Mouse (Mus musculus) brain, embryonic 14.5 days (tissue): ENCODE measurements at regions not wholly inside any gene's neighbourhood (a gene's known extent, or its start where the extent isn't known, plus 50 kb on each side); places are given as distances from the start of the nearest gene placed in this dataset.

Experiments
- DNase-seq: peaks from one replicate; pipeline ENCODE4 v3.0.0-alpha.2; 2011; ENCODE audit warnings: low read depth
- CTCF ChIP-seq: fragments of 200-500 bp; IDR thresholded peaks from 2 replicates; pipeline ENCODE4 v1.5.1; 2012; ENCODE audit warnings: inconsistent platforms, mild to moderate bottlenecking, moderate library complexity, borderline replicate concordance; ENCODE audit not compliant: insufficient read depth, insufficient read length; ENCODE audit errors: extremely low read depth
- POLR2A ChIP-seq: fragments of 200-500 bp; IDR thresholded peaks from 2 replicates; pipeline ENCODE4 v1.6.1; 2012; ENCODE audit warnings: mild to moderate bottlenecking, inconsistent platforms, borderline replicate concordance; ENCODE audit not compliant: poor library complexity, insufficient read depth, insufficient read length, severe bottlenecking; ENCODE audit errors: extremely low read depth

DNA sequence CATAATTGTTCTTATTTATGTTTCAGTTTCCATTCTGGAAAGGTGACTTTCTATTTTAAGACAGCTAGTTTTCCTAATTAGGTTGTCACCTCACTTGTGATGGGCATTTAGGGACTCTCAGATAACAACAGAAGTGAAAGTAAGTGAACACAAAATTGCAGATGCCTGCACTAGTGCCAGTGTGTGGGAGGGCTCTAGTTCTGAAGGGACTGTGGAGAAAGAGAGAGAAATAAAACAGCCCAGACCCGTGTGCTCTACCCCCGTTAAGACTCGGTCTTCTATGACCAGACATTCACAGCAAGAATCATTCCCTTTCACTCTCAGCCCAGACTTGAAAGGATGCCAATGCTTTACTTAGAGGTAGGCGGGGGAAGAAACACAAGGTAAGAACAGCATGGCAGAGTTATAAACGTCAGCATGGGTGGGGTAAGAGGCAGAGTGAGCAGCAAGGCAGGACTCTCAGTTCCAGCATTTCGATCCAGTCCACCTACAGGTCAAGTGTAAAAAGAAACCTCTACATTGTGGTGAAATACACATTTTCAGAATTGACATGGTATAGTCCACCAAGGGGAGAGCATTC is 170.1 kb upstream of the Thbs1 start:
- TF ChIP-seq POLR2A: no peak
- no peak for TF ChIP-seq CTCF

DNA sequence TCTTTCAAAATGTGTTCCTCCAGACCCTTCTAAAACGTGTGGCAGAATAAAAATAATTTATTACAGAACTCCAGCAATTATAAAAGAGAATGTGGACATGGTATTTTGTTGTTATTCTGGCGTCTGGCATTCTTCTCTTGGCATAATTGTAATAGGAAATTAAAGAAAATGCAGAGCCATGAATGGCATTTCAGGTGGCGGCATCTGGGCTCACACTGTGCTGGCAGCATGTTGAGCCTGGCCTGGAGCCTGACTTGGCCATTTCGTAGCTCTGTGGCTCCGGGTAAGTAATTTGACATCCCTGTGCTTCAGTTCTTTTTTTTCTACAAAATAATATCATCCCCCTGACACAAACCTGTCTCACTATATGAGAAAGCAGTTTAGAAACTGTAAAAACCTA is 168.0 kb upstream of the Thbs1 start:
- TF ChIP-seq POLR2A (no peak), CTCF (no peak)
- DNase-seq: peak; percentile 61

More for the DNA sequence above, 170.1 kb upstream of the Thbs1 start:
- DNase-seq: peak; percentile 54

DNA sequence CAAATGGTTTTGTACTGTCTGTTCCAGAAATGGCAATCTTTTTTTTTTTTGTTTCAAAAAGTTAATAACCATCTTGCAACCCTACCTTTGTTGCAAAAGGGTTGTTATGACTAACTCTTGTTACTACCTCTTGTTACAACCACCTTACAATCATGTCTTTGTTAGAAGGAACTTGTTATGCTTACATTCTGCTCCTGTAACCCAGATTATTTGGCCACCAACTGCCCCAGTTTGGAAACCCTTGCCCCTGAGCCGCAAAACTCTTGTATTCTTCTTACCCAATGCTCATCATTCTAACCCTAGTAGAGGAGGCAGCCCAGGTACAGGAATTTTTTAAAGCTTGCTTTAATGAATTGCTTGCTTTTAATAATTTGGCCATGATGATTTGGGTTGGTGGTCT is 167.4 kb upstream of the Thbs1 start:
- no peak for TF ChIP-seq CTCF
- no peak for TF ChIP-seq POLR2A
- DNase-seq: no peak

DNA sequence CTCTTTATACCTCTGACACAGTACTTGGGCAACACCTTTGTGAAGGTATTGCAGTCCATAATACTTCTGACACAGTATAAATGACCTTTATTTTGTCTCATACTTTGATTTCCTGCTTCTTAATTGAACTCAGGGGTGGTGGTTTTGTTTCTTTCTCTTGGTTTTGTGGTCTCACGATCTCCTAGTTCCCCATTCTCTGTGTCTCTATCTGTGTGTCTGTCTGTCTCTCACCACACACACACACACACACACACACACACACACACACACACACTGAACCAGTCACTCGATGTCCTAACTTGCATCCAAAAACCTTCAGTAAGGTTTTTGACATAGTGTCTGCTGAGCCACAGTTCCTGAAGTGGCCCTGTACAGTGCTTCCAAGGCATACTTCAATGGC is 166.7 kb upstream of the Thbs1 start:
- DNase-seq: no peak
- no peak for TF ChIP-seq POLR2A
- TF ChIP-seq CTCF: no peak

DNA sequence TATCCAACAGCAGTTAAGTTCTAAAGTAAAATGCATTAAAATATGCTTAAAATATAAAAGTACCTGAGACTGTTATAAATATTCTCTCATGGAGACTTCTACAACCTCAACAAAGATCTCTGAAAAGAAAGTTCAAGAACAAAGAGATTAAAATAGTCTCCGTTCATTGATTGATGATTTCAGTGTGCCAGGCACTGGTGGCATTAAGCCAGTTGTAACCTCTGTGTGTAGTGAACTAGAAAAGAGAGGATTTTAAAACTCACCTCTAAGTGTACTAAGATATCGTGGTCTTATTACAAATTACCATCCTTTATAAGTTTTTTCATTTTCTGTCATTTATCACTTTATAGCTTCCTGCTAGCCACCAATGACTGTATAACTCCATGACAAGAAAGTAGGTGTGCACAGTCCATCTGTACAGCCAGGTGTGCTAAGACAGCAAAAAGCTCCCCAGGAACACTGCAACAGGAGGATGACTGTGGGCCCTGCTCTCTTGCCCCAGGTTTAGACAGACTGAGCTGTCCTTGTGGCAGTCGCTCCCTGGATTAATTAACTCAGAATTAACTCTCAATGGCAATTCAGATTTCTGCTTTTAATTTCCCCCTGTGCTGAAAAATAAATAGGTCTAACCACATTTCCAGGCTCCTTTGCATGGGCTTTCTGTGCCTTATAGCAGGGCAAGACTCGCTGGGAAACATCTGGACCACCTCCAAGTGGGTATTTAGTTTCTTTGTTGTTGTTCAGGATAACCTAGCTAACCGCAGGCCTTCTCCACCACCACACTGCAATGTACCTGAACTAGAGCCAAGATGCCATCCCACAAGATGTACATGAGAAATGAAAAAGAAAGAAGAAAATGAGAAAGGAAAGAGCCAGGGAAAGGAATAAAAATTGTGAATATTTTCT is 161.0 kb upstream of the Thbs1 start:
- TF ChIP-seq POLR2A (no peak), CTCF (no peak)
- peak; percentile 74 for DNase-seq

DNA sequence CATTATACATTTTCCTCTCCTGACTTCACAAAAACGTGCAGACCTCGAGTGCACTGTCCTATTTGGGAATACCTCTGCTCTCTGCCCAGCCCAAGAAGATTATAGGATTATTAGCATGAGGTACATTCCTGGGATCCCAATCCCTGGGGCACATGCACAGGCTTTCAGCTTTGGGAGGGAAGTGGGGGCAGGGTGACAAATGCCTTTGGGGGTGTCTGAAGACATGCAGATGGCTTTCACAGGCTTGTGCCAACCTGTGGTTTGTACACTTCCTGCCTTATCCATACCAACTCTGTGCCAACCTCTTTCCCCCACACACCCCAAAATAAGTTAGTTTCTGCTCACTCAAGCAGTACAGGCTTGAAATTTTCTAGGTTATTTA is 160.3 kb upstream of the Thbs1 start:
- TF ChIP-seq CTCF (no peak), POLR2A (no peak)
- peak; percentile 23 for DNase-seq

DNA sequence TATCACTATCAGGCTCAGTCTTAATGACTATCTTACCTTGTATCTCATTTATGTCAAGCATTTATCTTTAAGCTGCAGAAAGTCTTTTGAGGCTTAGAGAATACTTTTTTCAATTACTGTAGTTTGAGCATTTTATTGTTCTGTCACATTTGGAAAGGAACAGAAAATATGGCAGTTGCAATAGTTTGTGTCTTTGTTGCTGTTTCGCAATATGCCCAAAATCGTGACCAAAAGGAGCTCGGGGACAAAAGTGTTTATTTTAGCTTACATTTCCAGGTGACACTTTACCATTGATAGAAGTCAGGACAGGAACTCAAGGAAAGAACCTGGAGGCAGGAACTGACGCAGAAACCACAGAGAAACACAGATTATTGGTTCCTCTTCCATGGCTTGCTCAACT is 152.9 kb upstream of the Thbs1 start:
- no peak for DNase-seq
- TF ChIP-seq POLR2A (no peak), CTCF (no peak)

DNA sequence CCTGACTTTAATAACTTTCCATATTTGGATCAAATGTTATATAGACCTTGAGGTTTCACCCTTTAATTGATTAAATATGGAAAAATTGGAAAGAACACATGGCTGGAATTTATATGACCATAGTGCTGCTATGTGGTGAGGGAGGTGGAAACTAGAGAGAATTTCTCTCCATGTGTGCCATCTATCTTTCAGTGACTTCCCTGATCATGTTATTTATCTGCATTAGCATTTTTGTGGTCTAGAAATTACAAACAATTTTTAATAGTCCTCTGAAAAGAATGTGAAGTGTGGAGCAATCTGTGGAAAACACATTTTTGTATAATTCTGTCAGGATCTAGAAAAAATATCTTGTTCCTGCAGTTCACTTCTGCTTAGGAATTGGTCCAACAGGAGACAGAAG is 152.2 kb upstream of the Thbs1 start:
- DNase-seq: no peak
- no peak for TF ChIP-seq CTCF
- TF ChIP-seq POLR2A: no peak

DNA sequence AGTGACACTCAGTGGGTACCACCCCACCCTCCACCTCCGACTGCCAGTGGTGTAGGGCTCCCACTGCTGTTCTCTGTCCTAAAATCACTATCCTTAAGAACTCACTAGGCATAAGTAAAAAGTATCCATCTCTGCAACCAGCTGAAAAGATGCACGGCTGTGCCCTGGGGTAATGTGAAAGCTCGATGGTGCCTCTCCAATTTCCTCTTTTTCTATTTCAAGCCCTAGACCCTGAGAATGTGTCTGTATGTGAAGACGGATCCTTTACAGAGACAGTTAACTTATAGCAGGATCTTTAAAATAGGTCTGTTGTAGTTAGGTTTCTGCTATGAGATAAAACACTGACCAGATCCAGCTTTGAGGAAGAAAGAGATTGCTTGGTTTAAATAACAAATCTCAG is 149.1 kb upstream of the Thbs1 start:
- TF ChIP-seq POLR2A (no peak), CTCF (no peak)
- no peak for DNase-seq

DNA sequence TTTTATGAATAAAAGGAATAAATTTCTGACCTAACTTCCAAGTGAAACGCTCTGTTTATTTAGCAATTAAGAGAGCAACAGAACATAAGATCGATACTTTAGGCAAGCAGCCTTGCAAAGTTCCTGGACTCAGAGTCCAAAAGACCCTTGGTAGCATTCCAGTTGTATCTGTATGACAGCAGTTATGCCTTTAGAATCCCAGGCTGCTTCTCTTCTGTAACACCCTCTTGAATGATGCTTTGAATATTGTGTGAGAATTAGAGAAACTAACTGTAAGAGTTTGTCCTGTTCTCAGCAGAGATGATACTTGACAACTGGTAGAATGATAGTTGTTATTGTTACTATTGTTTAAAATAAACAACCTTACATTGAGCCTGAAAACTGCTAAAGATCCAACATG is 148.2 kb upstream of the Thbs1 start:
- TF ChIP-seq CTCF: no peak
- TF ChIP-seq POLR2A: no peak
- DNase-seq: no peak

DNA sequence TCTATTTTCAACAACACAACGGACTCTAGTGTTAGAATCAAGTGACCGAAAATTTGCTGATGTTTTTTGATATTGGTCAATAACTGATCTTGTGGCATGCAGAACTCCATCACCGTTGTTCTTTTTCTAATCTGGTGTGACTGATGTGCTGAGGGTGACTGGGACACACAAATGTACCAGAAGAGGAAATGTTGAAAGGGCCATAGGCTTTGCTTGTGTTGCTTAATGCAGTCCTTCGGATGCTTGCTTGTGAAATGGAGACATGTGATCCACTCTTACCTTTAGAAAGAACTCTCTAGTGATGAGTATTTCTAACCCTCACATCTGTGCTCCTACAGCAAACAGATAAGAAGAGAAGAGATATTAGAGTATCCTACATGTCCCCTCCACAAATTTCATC is 145.9 kb upstream of the Thbs1 start:
- no peak for DNase-seq
- TF ChIP-seq CTCF: no peak
- TF ChIP-seq POLR2A: no peak

DNA sequence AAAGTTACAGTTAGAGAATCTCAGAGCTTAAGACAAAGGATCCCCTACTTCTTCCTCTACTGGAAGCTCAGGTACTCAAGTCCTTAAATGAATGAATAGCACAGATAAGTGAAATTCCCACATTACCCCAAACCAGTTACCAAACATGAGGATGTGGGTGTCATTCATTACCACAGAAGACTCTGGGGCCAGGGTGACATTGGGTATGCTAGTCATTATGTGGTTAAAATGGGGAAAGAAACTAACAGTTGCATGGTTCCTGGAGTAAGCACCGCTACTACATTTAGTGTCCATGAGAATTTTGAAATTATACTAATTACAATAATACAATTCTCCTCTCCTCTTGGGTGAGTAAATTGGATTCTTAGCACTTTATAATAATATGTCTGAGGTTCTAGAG is 142.9 kb upstream of the Thbs1 start:
- DNase-seq: no peak
- TF ChIP-seq POLR2A (no peak), CTCF (no peak)

DNA sequence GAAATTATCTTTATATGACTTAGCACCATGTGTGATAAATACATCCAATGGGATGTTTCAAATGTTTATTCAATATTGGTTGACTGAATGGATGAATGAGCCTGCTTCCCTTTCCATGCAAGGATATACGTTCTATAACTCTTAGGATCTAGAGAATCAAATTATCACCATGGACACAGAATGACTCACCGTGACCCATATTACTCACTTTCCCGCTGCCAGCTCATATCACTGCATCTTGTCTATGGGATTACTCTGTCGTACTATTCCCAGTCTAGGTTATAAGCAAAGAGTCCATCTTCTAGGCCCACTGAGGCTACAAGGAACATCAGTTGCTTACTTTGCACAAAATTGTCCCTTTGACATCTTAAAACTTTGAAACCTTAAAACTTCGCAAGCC is 141.0 kb upstream of the Thbs1 start:
- DNase-seq: no peak

DNA sequence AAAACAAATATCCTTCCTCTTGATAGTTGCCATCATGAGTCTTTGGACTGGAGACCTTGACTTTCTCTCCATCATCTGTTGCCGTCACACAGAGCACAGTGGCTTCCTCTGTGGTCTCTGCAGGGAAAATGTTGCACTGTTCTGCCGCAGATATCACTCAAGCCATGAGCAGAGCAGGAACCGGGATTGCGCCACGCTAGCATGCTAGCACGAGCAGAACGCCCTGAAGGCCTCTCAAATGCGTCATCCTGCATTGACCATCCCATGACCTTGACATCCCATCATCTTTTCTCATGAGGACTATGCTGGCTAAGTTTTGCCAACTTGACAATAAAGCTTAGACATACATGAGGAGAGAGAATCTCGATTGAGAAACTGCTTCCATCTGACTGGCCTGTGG is 134.6 kb upstream of the Thbs1 start:
- no peak for DNase-seq
- no peak for TF ChIP-seq POLR2A
- TF ChIP-seq CTCF: no peak

More for the DNA sequence above, 141.0 kb upstream of the Thbs1 start:
- no peak for TF ChIP-seq POLR2A
- no peak for TF ChIP-seq CTCF
